Mouse (Mus musculus) heart, postnatal 25 days (tissue): ENCODE results near the gene Reep1. TPM values are rescaled to one million over a fixed set of nuclear protein-coding genes. Genes with fewer than 3 reads are reported as not detected.

ENCODE experiments used
- DNase-seq: peaks from one replicate; pipeline ENCODE4 v3.0.0; 2022; ENCODE audit warnings: low spot score
- intact Hi-C: fragments of 180-260 bp; cut with DNase I; formaldehyde crosslinking; loops from one replicate; pipeline ENCODE4 v1.15.1; 2025
- total RNA-seq, 2 experiments: library from RNA; stranded (reverse); gene quantifications; 2 replicates each; pipeline ENCODE4 v1.2.3; 2021

The Reep1 gene
- total RNA-seq, 2 experiments from 2014 or later = 15.0 to 16.6 TPM

- intact Hi-C loops = no loop called here
Measured at GRCm38 (mm10) chr6:71772636-71773208, 65.4 kb downstream of the Reep1 start.

GRCm38 (mm10) chr6:71778016-71778415, 70.7 kb downstream of the Reep1 start:
- intact Hi-C loops = no loop called here

More at GRCm38 (mm10) chr6:71772636-71773208, 65.4 kb downstream of the Reep1 start:
- DNase-seq = no peak

GRCm38 (mm10) chr6:71779831-71780230, 72.5 kb downstream of the Reep1 start:
- intact Hi-C loops = no loop called here
- DNase-seq = no peak

More at GRCm38 (mm10) chr6:71778016-71778415, 70.7 kb downstream of the Reep1 start:
- DNase-seq = no peak

GRCm38 (mm10) chr6:71780431-71780830, 73.1 kb downstream of the Reep1 start:
- intact Hi-C loops = no loop called here
- no peak for DNase-seq

GRCm38 (mm10) chr6:71783165-71783564, 75.8 kb downstream of the Reep1 start:
- DNase-seq = no peak
- intact Hi-C loops = no loop called here

GRCm38 (mm10) chr6:71788348-71788747, 81.0 kb downstream of the Reep1 start:
- intact Hi-C loops = no loop called here
- DNase-seq = no peak

- DNase-seq = no peak
- intact Hi-C loops = no loop called here
Measured at GRCm38 (mm10) chr6:71791771-71792170, 84.4 kb downstream of the Reep1 start.

GRCm38 (mm10) chr6:71799391-71799790, 92.0 kb downstream of the Reep1 start:
- intact Hi-C loops = no loop called here
- no peak for DNase-seq

- no peak for DNase-seq
- intact Hi-C loops = loop anchor here (5.0 to 10.0 kb wide), 3 partner anchors 169 to 496 kb away; partner anchors contain the start of genes Kdm3a and Rnf103
Measured at GRCm38 (mm10) chr6:71801011-71801713, 93.8 kb downstream of the Reep1 start.

GRCm38 (mm10) chr6:71801714-71802094, 94.3 kb downstream of the Reep1 start:
- intact Hi-C loops = loop anchor here (5.0 to 10.0 kb wide), 3 partner anchors 169 to 497 kb away; partner anchors contain the start of genes Kdm3a and Rnf103
- DNase-seq = no peak

- intact Hi-C loops = loop anchor here (2.0 to 10.0 kb wide), 4 partner anchors 171 to 637 kb away; partner anchors contain the start of genes Kdm3a and Rnf103
- DNase-seq = no peak
Measured at GRCm38 (mm10) chr6:71803609-71804008, 96.2 kb downstream of the Reep1 start.

GRCm38 (mm10) chr6:71804061-71804829, 96.9 kb downstream of the Reep1 start:
- intact Hi-C loops = loop anchor here (2.0 to 10.0 kb wide), 4 partner anchors 172 to 637 kb away; partner anchors contain the start of genes Kdm3a and Rnf103
- DNase-seq = peak; percentile 21

GRCm38 (mm10) chr6:71806713-71807112, 99.4 kb downstream of the Reep1 start:
- intact Hi-C loops = loop anchor here (5.0 to 10.0 kb wide), 3 partner anchors 312 to 654 kb away; partner anchors contain the start of gene Rnf103
- DNase-seq = no peak

GRCm38 (mm10) chr6:71809890-71810289, 102.5 kb downstream of the Reep1 start:
- no peak for DNase-seq
- intact Hi-C loops = loop anchor here (5.0 to 10.0 kb wide), 3 partner anchors 315 to 658 kb away; partner anchors contain the start of gene Rnf103

GRCm38 (mm10) chr6:71812820-71813219, 105.5 kb downstream of the Reep1 start:
- no peak for DNase-seq
- intact Hi-C loops = no loop called here

- intact Hi-C loops = no loop called here
- DNase-seq = no peak
Measured at GRCm38 (mm10) chr6:71819764-71820292, 112.5 kb downstream of the Reep1 start.

- DNase-seq = no peak
- intact Hi-C loops = no loop called here
Measured at GRCm38 (mm10) chr6:71823085-71823484, 115.7 kb downstream of the Reep1 start.

GRCm38 (mm10) chr6:71823488-71823887, 116.1 kb downstream of the Reep1 start:
- intact Hi-C loops = no loop called here

GRCm38 (mm10) chr6:71823961-71824360, 116.6 kb downstream of the Reep1 start:
- no peak for DNase-seq
- intact Hi-C loops = no loop called here

More at GRCm38 (mm10) chr6:71823488-71823887, 116.1 kb downstream of the Reep1 start:
- DNase-seq = peak; percentile 70

- no peak for DNase-seq
- intact Hi-C loops = no loop called here
Measured at GRCm38 (mm10) chr6:71826869-71827268, 119.5 kb downstream of the Reep1 start, which contains the start of gene Mrpl35. Mrpl35 (minus strand) TSS chr6:71826969.
